Mouse (Mus musculus) embryo, embryonic 10 days (tissue): Measurements from ENCODE around the gene Scp2.
"Not testable (repeated sequence)": the region's sequence is repeated elsewhere in the genome, so short reads cannot be mapped to it uniquely, and the experiment has no call there.

Source experiments
- DNase-seq: peaks from one replicate; pipeline ENCODE4 v3.0.0-alpha.2; 2015; ENCODE audit warnings: low spot score

Scp2 gene

GRCm38 (mm10) chr4:108096345-108096744 lies 48.5 kb downstream of the Scp2 start, which contains the start of gene Podn:
Podn (minus strand) TSS chr4:108096445.
- no peak for DNase-seq

DNA sequence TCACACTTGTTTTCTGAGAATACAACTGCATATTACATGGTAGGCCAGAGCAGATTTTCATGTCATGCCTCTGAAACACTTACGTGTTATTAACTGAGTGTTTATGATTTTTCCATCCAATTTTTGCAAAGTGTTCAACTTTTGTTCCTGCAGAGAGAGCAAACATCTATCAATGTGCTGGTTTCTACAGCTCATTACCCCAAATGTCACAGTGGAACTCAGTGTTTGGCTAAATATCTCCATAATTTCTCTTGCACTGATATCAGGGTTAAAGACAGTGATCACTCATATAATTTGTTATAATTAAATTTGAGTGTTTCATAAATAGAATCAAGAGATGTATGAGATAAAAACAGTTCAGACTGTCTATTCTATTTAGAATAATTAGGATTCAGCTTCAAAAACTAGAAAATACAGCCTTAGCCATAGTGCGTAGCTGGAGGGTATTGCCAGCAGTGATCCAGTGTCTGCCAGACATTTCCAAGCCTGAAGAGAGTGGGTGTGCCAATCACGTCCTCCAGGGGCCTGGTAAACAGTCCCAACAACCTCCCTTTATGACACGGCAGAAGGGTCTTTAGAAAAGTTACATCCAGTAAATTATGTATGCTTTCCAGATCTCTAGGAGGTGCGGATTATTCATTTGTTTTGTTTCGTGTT lies 51.9 kb downstream of the Scp2 start:
- no peak for DNase-seq

- DNase-seq, result no peak
Observed at GRCm38 (mm10) chr4:108083993-108084392, 60.8 kb downstream of the Scp2 start.

GRCm38 (mm10) chr4:108083032-108083735 lies 61.6 kb downstream of the Scp2 start:
- no peak for DNase-seq

DNA sequence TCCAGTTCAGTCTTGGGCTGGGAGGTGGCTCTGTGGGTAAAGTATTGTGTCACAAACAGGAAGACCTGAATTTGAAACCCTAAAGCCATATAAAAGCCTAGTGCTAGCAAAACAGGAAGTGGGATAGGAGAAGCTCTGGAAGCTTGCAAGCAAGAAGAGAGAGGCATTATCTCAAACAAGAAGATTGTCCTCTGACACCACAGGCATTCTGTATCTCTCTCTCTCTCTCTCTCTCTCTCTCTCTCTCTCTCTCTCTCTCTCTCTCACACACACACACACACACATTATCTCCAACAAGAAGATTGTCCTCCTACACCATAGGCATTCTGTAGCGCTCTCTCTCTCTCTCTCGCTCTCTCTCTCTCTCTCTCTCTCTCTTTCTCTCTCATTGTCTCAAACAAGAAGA lies 62.4 kb downstream of the Scp2 start:
- DNase-seq, result no peak

GRCm38 (mm10) chr4:108080876-108081275 lies 63.9 kb downstream of the Scp2 start:
- DNase-seq, result no peak

DNA sequence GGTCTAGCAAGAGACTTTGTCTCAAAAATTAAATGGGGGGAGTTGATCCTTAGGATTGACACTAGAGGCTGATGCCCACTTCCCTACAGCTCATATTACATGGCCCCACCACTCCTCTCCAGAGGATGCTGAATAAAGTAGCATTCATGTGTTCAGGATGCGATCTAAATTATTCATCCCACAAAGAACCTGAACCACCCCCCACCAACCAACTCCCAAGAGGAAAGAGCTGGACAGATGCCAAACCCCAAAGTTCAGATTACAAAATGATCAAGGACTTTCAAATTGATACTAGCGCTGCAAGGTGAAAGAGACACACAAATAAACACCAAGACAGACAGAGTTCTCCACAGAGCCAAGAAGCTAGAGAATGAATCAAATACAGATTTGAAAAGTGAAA lies 65.0 kb downstream of the Scp2 start:
- DNase-seq, result no peak

GRCm38 (mm10) chr4:108079191-108079590 lies 65.6 kb downstream of the Scp2 start:
- not testable (repeated sequence) for DNase-seq

DNA sequence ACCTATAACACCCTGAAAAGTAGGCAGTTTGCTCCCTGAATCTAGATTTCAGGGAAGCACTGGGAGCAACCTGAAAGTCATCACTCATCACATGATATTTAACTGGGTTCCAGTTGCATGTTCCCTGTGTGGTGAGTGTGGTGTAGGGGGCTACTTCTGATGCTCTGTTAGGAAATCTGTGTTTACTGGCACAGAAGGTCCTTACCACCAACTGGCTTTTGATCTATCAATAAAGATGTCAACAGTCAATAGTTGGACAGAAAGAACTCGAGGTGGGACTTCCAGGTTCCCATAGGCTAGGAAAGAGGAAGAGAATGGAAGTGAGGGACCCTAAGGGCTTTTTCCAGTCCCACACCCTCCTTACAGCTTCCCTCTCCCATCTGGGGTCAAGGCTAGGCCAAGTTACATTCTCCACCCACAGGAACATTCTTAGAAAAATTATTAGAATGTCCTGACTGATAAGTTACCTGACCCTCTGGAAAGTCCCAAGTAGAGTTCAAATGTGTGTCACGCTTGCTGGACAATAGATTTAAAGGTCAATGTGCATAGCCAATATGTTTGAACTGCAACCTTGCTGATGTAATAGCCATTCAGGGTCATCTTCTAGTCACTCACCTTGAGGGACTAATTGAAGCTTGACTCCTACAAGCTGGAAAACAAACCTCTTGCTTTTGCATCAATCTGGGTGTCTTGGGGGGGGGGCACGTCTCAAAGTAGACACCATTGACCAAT lies 67.4 kb downstream of the Scp2 start:
- DNase-seq, result no peak

- DNase-seq, result no peak
Observed at GRCm38 (mm10) chr4:108074204-108074823, 70.5 kb downstream of the Scp2 start.

- no peak for DNase-seq
Observed at GRCm38 (mm10) chr4:108072086-108072485, 72.7 kb downstream of the Scp2 start.

GRCm38 (mm10) chr4:108071235-108071901 lies 73.4 kb downstream of the Scp2 start:
- DNase-seq, result peak; percentile 99

DNA sequence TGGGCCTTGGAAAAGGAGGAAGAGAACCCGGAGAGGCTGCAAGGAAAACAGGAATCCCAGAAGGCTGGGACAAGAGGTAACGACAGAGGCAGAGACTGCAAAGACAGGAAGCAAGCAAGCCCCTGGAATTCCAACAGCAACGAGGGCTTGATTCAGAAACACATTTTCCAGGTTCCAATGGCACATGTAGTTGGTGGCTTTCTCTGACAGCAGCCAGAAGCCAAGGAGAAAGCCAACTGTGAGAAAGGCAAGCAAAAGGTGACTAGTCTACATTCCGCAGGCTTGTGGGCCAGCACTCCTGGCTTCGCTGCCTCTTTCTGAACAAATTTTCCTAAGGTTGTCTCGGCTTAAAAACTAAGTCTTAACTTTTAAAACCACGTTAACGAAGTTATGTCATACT lies 74.1 kb downstream of the Scp2 start:
- DNase-seq, result no peak

GRCm38 (mm10) chr4:108070286-108070685 lies 74.5 kb downstream of the Scp2 start:
- DNase-seq, result no peak

- DNase-seq, result no peak
Observed at GRCm38 (mm10) chr4:108068081-108068480, 76.7 kb downstream of the Scp2 start.

DNA sequence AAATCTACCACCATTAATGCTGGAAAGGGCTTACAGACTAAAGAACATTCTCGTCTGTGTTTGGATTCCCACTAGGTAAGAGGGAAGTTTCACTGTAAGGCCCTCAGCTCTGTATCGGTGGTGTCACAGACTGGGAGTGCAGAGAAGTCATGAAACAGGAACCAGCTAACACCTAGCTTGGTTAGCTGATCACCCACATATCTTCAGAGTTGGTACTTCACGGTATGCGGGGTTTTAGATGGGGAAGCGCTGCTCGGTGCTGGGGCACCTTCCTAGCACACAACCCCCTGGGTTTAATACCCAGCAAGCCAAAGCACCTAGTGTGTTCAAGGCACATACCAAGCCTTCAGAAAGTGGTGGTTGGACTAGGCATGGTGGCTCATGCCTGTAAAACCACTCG lies 77.5 kb downstream of the Scp2 start:
- DNase-seq, result no peak

DNA sequence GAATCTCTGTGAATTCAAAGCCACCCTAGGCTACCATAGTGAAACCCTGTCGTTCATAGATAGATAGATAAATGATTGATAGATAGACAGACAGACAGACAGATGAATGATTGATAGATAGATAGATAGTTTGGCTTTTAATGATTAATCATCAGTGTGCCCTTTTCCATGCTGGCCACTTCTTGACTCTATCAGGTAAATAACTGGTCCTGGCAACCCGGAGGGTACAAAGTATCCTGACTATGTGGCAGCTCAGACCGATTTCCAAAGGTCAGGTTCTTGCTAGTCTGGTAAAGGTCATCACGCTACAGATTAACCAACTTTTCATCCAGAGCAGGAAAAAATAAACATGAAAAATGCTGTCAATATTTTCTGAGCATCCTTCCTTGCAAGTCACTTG lies 78.2 kb downstream of the Scp2 start:
- DNase-seq, result no peak

DNA sequence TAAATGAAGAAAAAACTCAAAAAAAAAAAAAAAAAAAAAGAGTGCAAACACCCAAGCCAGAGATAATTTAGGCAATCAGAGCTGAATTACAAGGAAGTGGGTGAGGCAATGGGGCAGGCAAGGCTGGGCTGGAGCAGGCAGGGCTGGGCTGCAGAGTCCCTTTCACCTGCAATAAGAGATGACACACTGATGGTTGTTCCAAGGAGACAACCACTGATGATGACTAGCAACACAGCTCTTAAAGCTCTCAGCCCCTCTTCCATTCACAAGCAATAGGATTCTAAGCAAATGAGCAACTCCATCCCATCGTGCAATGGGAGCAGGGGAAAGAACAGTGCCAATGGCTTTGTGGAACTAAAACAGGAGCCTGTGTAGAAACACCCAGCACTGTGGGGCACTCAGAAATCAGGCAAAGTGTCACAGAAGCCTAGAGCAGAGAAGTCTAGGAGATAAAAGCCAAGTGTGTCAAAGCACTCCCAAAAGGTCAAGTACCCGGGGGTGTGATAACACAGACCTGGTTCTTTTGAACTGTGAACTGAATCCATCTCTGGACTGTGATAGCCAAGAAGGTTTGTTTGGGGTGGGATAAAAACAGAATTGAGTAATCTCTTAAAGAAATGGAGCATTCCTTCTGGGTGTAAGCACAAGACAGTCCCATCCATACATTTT lies 79.5 kb downstream of the Scp2 start:
- no peak for DNase-seq

- DNase-seq, result no peak
Observed at GRCm38 (mm10) chr4:108063616-108064015, 81.2 kb downstream of the Scp2 start.

- no peak for DNase-seq
Observed at GRCm38 (mm10) chr4:108062524-108062923, 82.3 kb downstream of the Scp2 start.

- no peak for DNase-seq
Observed at GRCm38 (mm10) chr4:108060774-108061173, 84.0 kb downstream of the Scp2 start.
